Mouse (Mus musculus) heart, embryonic 11.5 days (tissue): ENCODE data around the gene Gm11214. TPM values are rescaled to one million over a fixed set of nuclear protein-coding genes. Genes with fewer than 3 reads are reported as not detected.

Experiments
- ATAC-seq: fragments of 200-750 bp; cut with Nextera tagmentation; replicated peaks from 2 replicates; pipeline ENCODE4 v1.8.0; 2017; ENCODE audit warnings: moderate library complexity; ENCODE audit not compliant: insufficient number of reproducible peaks, low FRiP score, low TSS enrichment
- H3K27ac ChIP-seq: fragments of 300-500 bp; sonication (generic); 2 replicates; pipeline ENCODE4 v1.5.1; 2014; ENCODE audit warnings: mild to moderate bottlenecking, low read depth, low read length
- H3K27me3 ChIP-seq: fragments of 300-500 bp; sonication (generic); 2 replicates; pipeline ENCODE4 v1.6.1; 2014; ENCODE audit warnings: mild to moderate bottlenecking, low read length, mixed read lengths; ENCODE audit not compliant: control insufficient read depth, insufficient read depth
- H3K36me3 ChIP-seq: fragments of 300-500 bp; sonication (generic); 2 replicates; pipeline ENCODE4 v1.6.1; 2014; ENCODE audit warnings: mild to moderate bottlenecking, low read length, moderate library complexity, mixed read lengths; ENCODE audit not compliant: control insufficient read depth, insufficient read depth
- H3K4me1 ChIP-seq: fragments of 300-500 bp; sonication (generic); 2 replicates; pipeline ENCODE4 v1.6.1; 2014; ENCODE audit warnings: low read length; ENCODE audit not compliant: control insufficient read depth, insufficient read depth
- H3K4me2 ChIP-seq: fragments of 300-500 bp; sonication (generic); 2 replicates; pipeline ENCODE4 v1.6.1; 2014; ENCODE audit warnings: mild to moderate bottlenecking, moderate library complexity
- H3K4me3 ChIP-seq: fragments of 300-500 bp; sonication (generic); 2 replicates; pipeline ENCODE4 v1.5.1; 2014; ENCODE audit warnings: low read depth, low read length
- H3K9ac ChIP-seq: fragments of 300-500 bp; sonication (generic); 2 replicates; pipeline ENCODE4 v1.6.1; 2014; ENCODE audit warnings: mild to moderate bottlenecking, low read depth, low read length, moderate library complexity
- H3K9me3 ChIP-seq: fragments of 300-500 bp; sonication (generic); replicated peaks from 2 replicates; pipeline ENCODE4 v1.6.1; 2016; ENCODE audit warnings: low read length; ENCODE audit not compliant: control insufficient read depth
- WGBS: fragments of 180-500 bp; shearing (Covaris S2); extraction: QIAGEN DNeasy Blood & Tissue Kit; methylation state at CpG from one replicate; pipeline ENCODE4 v1.1.7; 2014; ENCODE audit not compliant: insufficient replicate concordance; 5-methylcytosine and 5-hydroxymethylcytosine counted together
- polyA plus RNA-seq: library from polyadenylated mRNA; unstranded; fragments of >200 nt; fragmentation: Nextera tagmentation; extraction: Ambion mirVana; gene quantifications from 2 replicates; pipeline ENCODE4 v1.2.1, GENCODE M21; 2014

Gene Gm11214
- polyA plus RNA-seq, 1 experiment from 2014 or later, result not detected

GRCm38 (mm10) chr4:63681557-63681956 lies 18.4 kb upstream of the Gm11214 start:
- no peak overlapping the region for H3K4me3 ChIP-seq
- H3K9ac ChIP-seq, result no peak overlapping the region
- no peak for ATAC-seq
- WGBS, result 86% methylated on average over 3 of the region's 3 CpGs
- no peaks in the 10 kb centered on the region for H3K9me3 ChIP-seq
- no peaks in the 10 kb centered on the region for H3K36me3 ChIP-seq
- H3K27ac ChIP-seq, result no peak overlapping the region
- no peaks in the 10 kb centered on the region for H3K27me3 ChIP-seq
- H3K4me1 ChIP-seq, result no peaks in the 10 kb centered on the region
- no peak overlapping the region for H3K4me2 ChIP-seq

GRCm38 (mm10) chr4:63675128-63675527 lies 11.9 kb upstream of the Gm11214 start:
- no peak for ATAC-seq
- WGBS, result 71% methylated on average over 2 of the region's 2 CpGs
- H3K4me2 ChIP-seq, result no peak overlapping the region
- H3K4me1 ChIP-seq, result no peaks in the 10 kb centered on the region
- H3K27me3 ChIP-seq, result no peaks in the 10 kb centered on the region
- H3K36me3 ChIP-seq, result no peaks in the 10 kb centered on the region
- no peak overlapping the region for H3K27ac ChIP-seq
- no peak overlapping the region for H3K4me3 ChIP-seq
- no peaks in the 10 kb centered on the region for H3K9me3 ChIP-seq
- no peak overlapping the region for H3K9ac ChIP-seq

- Histone ChIP-seq H3K27ac (no peak overlapping the region), H3K4me2 (no peak overlapping the region), H3K4me3 (no peak overlapping the region), H3K4me1 (no peaks in the 10 kb centered on the region), H3K27me3 (no peaks in the 10 kb centered on the region), H3K36me3 (no peaks in the 10 kb centered on the region), H3K9ac (no peak overlapping the region), H3K9me3 (no peaks in the 10 kb centered on the region)
- no peak for ATAC-seq
- 73% methylated on average over 4 of the region's 4 CpGs for WGBS
Observed at GRCm38 (mm10) chr4:63668255-63668654, 5.1 kb upstream of the Gm11214 start.

- no peaks in the 10 kb centered on the region for H3K9me3 ChIP-seq
- H3K27me3 ChIP-seq, result no peaks in the 10 kb centered on the region
- WGBS, result 85% methylated on average over 7 of the region's 7 CpGs
- H3K27ac ChIP-seq, result no peak overlapping the region
- H3K4me3 ChIP-seq, result no peak overlapping the region
- H3K4me1 ChIP-seq, result no peaks in the 10 kb centered on the region
- no peak for ATAC-seq
- no peak overlapping the region for H3K9ac ChIP-seq
- no peak overlapping the region for H3K4me2 ChIP-seq
- H3K36me3 ChIP-seq, result no peaks in the 10 kb centered on the region
Observed at GRCm38 (mm10) chr4:63665738-63666137, 2.6 kb upstream of the Gm11214 start.

DNA sequence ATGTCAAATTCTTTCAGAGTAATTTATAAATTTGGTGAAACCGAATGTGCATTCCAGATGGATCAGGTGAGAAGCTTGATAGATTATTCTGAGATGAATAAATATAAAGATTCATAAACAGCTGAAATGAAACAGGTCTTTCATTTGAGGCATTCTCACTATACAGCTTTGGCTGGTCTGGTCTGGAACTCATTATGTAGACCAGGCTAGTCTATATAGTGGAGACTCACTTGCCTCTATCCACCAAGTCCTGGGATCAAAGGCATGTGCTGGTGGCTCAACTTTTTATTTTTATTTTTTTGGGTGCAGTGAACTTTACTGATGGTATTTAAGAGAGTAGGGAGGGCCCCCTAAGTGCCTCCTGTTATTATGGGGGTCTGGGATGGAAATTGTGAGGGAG lies 1.3 kb downstream of the Gm11214 start:
- no peak overlapping the region for H3K9ac ChIP-seq
- WGBS, result 76% methylated on average over 1 of the region's 1 CpGs
- H3K9me3 ChIP-seq, result no peaks in the 10 kb centered on the region
- H3K27ac ChIP-seq, result no peak overlapping the region
- no peak for ATAC-seq
- no peaks in the 10 kb centered on the region for H3K4me1 ChIP-seq
- H3K4me2 ChIP-seq, result no peak overlapping the region
- H3K36me3 ChIP-seq, result no peaks in the 10 kb centered on the region
- H3K27me3 ChIP-seq, result no peaks in the 10 kb centered on the region
- H3K4me3 ChIP-seq, result no peak overlapping the region

GRCm38 (mm10) chr4:63661426-63661825 lies 1.8 kb downstream of the Gm11214 start:
- ATAC-seq, result no peak

DNA sequence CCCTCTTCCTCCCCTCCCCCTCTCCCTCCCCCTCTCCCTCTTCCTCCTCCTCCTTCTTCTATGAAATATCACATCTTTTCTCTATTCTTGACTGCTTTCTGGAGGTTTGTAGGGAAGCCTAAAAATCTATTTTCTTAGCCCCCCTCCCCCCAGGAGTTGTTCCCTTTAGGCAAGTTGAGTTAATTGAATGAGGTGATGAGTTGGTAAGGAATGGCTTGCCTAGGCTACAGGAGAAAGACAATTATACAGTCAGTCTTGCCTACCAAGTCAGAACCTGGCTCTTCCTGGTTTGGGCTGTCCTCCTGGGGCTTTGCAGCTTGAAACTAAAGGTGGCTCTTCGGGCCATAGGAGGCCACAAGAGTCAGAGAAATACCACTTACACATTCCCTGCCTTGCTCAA lies 3.4 kb downstream of the Gm11214 start:
- 70% methylated on average over 1 of the region's 1 CpGs for WGBS
- H3K4me2 ChIP-seq, result no peak overlapping the region
- no peak overlapping the region for H3K27ac ChIP-seq
- H3K4me1 ChIP-seq, result no peaks in the 10 kb centered on the region
- no peaks in the 10 kb centered on the region for H3K27me3 ChIP-seq
- H3K9me3 ChIP-seq, result no peaks in the 10 kb centered on the region
- H3K4me3 ChIP-seq, result no peak overlapping the region
- ATAC-seq, result no peak
- H3K36me3 ChIP-seq, result no peaks in the 10 kb centered on the region
- no peak overlapping the region for H3K9ac ChIP-seq

More at GRCm38 (mm10) chr4:63661426-63661825, 1.8 kb downstream of the Gm11214 start:
- H3K4me2 ChIP-seq, result no peak overlapping the region
- H3K27me3 ChIP-seq, result no peaks in the 10 kb centered on the region
- no peaks in the 10 kb centered on the region for H3K4me1 ChIP-seq
- H3K27ac ChIP-seq, result no peak overlapping the region
- H3K4me3 ChIP-seq, result no peak overlapping the region
- H3K9ac ChIP-seq, result no peak overlapping the region
- no peaks in the 10 kb centered on the region for H3K36me3 ChIP-seq
- WGBS, result 83% methylated on average over 1 of the region's 1 CpGs
- no peaks in the 10 kb centered on the region for H3K9me3 ChIP-seq

GRCm38 (mm10) chr4:63659086-63659485 lies 4.1 kb downstream of the Gm11214 start:
- 52% methylated on average over 4 of the region's 4 CpGs for WGBS
- Histone ChIP-seq H3K9ac (no peak overlapping the region), H3K4me2 (no peak overlapping the region), H3K27me3 (no peaks in the 10 kb centered on the region), H3K36me3 (no peaks in the 10 kb centered on the region), H3K9me3 (no peaks in the 10 kb centered on the region), H3K4me3 (no peak overlapping the region), H3K4me1 (no peaks in the 10 kb centered on the region), H3K27ac (no peak overlapping the region)
- ATAC-seq, result no peak

DNA sequence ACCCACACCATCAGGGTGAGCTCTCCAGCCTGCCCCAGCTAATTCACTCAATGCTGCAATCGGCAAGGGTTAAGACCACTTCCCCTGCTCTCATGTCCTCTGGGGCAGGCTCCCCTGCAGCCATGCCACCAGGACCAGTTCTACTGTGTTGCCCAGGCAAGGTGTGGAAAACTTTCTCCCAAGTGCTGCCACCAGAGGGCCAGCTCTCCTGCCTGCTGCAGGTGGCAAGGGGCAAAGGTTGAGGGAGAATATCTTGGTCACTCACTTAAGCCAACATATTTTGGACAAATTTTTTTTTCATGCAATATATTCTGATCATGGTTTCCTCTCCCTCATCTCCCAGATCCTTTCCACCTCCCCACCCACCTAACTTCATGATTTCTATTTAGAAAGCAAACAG lies 8.8 kb downstream of the Gm11214 start:
- ATAC-seq, result no peak
- Histone ChIP-seq H3K4me1 (no peaks in the 10 kb centered on the region), H3K4me3 (no peak overlapping the region), H3K9ac (no peak overlapping the region), H3K9me3 (no peaks in the 10 kb centered on the region), H3K27me3 (no peaks in the 10 kb centered on the region), H3K27ac (no peak overlapping the region), H3K4me2 (no peak overlapping the region), H3K36me3 (no peaks in the 10 kb centered on the region)
- WGBS, result 67% methylated on average over 1 of the region's 1 CpGs
